8 mouse cellular contexts compared by ENCODE assay signal in the genomic region with DNA sequence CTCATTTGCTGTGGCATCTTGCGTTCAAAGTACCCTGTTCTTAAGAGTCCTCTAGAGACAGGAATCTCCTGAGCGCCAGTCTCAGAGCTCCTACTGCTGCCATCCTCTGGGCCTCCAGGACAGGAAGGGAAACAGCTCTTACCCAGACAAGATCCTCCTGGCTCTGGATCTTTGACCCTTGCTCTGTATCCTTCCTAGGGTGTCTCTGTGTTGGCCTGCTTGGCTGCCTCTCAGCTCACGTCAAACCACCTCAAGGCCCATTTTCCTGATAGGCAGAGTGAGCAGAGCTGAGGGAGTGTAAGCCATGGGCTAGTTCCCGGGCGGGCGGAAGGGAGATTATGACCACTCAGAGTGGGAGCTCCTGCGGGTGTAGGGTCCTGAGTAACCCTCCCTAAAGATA. TPM values are rescaled to one million over a fixed set of nuclear protein-coding genes. Genes with fewer than 3 reads are reported as not detected.
DNase-seq lines count a peak whose midpoint lies in the region; ATAC-seq and TF ChIP-seq lines count a peak whose summit lies in the region.

No protein-coding gene starts in this region.

- peak overlapping the region; percentile 83; the same call in 1 of the 2 replicates for H3K27ac ChIP-seq in gastrocnemius, adult 2 months
- 0 out of 2 replicates have a peak overlapping the region, but pooled peaks have one; percentile 10 for H3K27ac ChIP-seq in brown adipose tissue, adult 24 weeks (replicated peaks; ENCODE audit: low read depth, low read length)
- H3K27ac ChIP-seq in intestine, embryonic 15.5 days: no peak overlapping the region
- peak overlapping the region; percentile 76 for H3K27ac ChIP-seq in liver, embryonic 16.5 days (ENCODE audit: low read length)

- intact Hi-C loops in gastrocnemius, adult 2 months (cut with DNase I): no loop called here

- no peaks in the 10 kb centered on the region for H3K27me3 ChIP-seq in intestine, embryonic 15.5 days (replicated peaks)
- no peaks in the 10 kb centered on the region for H3K27me3 ChIP-seq in liver, embryonic 16.5 days (ENCODE audit: control insufficient read depth, insufficient read depth, low read depth, low read length)

- H3K9ac ChIP-seq in intestine, embryonic 15.5 days: peak overlapping the region; percentile 62; the same call in 1 of the 2 replicates
- H3K9ac ChIP-seq in liver, embryonic 16.5 days (ENCODE audit: low read depth, low read length): peak overlapping the region; percentile 74

- ATAC-seq in intestine, embryonic 15.5 days: peak; percentile 29; the same call in 1 of the 2 replicates
- ATAC-seq in liver, embryonic 16.5 days (ENCODE audit: low read depth): peak; percentile 7; the same call in 1 of the 2 replicates

- H3K36me3 ChIP-seq in intestine, embryonic 15.5 days: 0 out of 2 replicates have a peak, but pooled peaks cover 6% of the 10 kb centered on the region
- peaks cover 15% of the 10 kb centered on the region for H3K36me3 ChIP-seq in liver, embryonic 16.5 days (ENCODE audit: control insufficient read depth, insufficient read depth)

- peak overlapping the region; percentile 93 for H3K4me2 ChIP-seq in intestine, embryonic 15.5 days (replicated peaks)
- peak overlapping the region; percentile 97 for H3K4me2 ChIP-seq in liver, embryonic 16.5 days (ENCODE audit: low read depth, low read length)

- no peak for DNase-seq in gastrocnemius, adult 2 months
- DNase-seq in gastrocnemius, adult 8-10 months (ENCODE audit: low spot score in 2 of 2): no peak
- no peak for DNase-seq in layer of hippocampus, adult 9-11 months
- DNase-seq in layer of hippocampus, postnatal 14 days (ENCODE audit: low spot score in 2 of 2): no peak
- DNase-seq in cerebellum, adult 9-10 months: no peak

- peak overlapping the region; percentile 77 for H3K4me3 ChIP-seq in gastrocnemius, adult 2 months
- peak overlapping the region; percentile 67 for H3K4me3 ChIP-seq in brown adipose tissue, adult 24 weeks (ENCODE audit: insufficient read depth, low read depth, low read length)
- H3K4me3 ChIP-seq in intestine, embryonic 15.5 days (replicated peaks): peak overlapping the region; percentile 56
- H3K4me3 ChIP-seq in liver, embryonic 16.5 days (ENCODE audit: low read depth, low read length): peak overlapping the region; percentile 73

- no peak for TF ChIP-seq CTCF in gastrocnemius, adult 2 months (IDR thresholded peaks at IDR 0.05)

- H3K9me3 ChIP-seq in intestine, embryonic 15.5 days: no peaks in the 10 kb centered on the region
- H3K9me3 ChIP-seq in liver, embryonic 16.5 days (replicated peaks; ENCODE audit: control insufficient read depth, low read length): no peaks in the 10 kb centered on the region

- no peaks in the 10 kb centered on the region; the same call in 1 of the 2 replicates for H3K4me1 ChIP-seq in brown adipose tissue, adult 24 weeks (ENCODE audit: control insufficient read depth, insufficient read depth, insufficient read length, low read length)
- peaks cover 19% of the 10 kb centered on the region for H3K4me1 ChIP-seq in intestine, embryonic 15.5 days (replicated peaks)
- H3K4me1 ChIP-seq in liver, embryonic 16.5 days (ENCODE audit: control insufficient read depth, low read depth, low read length): peaks cover 49% of the 10 kb centered on the region

- 59% methylated on average over 7 of the region's 7 CpGs for WGBS in intestine, embryonic 15.5 days
- WGBS in liver, embryonic 16.5 days (ENCODE audit: insufficient replicate concordance): 31% methylated on average over 7 of the region's 7 CpGs

RNA-seq across cellular contexts. Expression of a gene that starts 1.0 kb away (rescaled TPM):
- 10 to 100 TPM; 15.1 to 18.5 TPM for total RNA-seq in gastrocnemius, adult 2 months (2021)
- total RNA-seq in gastrocnemius, adult 8-10 months (2022): 10 to 100 TPM; 14.6 to 22.4 (median 20.8) TPM
- polyA plus RNA-seq in brown adipose tissue, adult 24 weeks (2012; ENCODE audit: insufficient read depth, insufficient read length, missing spikeins): 99.7 and 136 TPM in 2 replicates
- 60.1 and 60.2 TPM in 2 replicates for polyA plus RNA-seq in intestine, embryonic 15.5 days (2015; fragmentation: Nextera tagmentation; extraction: Ambion mirVana)
- 57.4 and 60.0 TPM in 2 replicates for polyA plus RNA-seq in liver, embryonic 16.5 days (2015; fragmentation: Nextera tagmentation; extraction: Ambion mirVana)
- total RNA-seq in layer of hippocampus, postnatal 14 days (2021): 10 to 100 TPM; 15.9 to 21.1 TPM

RNA-seq across cellular contexts. Expression of a gene that starts 19.5 kb away (rescaled TPM):
- total RNA-seq in gastrocnemius, adult 2 months (2021): 10 to 100 TPM; 62.8 to 64.5 TPM
- total RNA-seq in gastrocnemius, adult 8-10 months (2022): 10 to 100 TPM; 53.4 to 69.1 (median 58.7) TPM
- 34.8 and 46.2 TPM in 2 replicates for polyA plus RNA-seq in brown adipose tissue, adult 24 weeks (2012; ENCODE audit: insufficient read depth, insufficient read length, missing spikeins)
- 100 and 105 TPM in 2 replicates for polyA plus RNA-seq in intestine, embryonic 15.5 days (2015; fragmentation: Nextera tagmentation; extraction: Ambion mirVana)
- 41.1 and 42.2 TPM in 2 replicates for polyA plus RNA-seq in liver, embryonic 16.5 days (2015; fragmentation: Nextera tagmentation; extraction: Ambion mirVana)
- total RNA-seq in layer of hippocampus, postnatal 14 days (2021): 10 to 100 TPM; 75.2 to 78.9 TPM

RNA-seq across cellular contexts. Expression of a gene that starts 29.3 kb away (rescaled TPM):
- 1 to 10 TPM in 1 of 2 experiments, under 1 TPM in 1; 0.92 to 2.0 TPM for total RNA-seq in gastrocnemius, adult 2 months (2021)
- total RNA-seq in gastrocnemius, adult 8-10 months (2022): 1 to 10 TPM in 3 of 4 experiments, under 1 TPM in 1; 0.94 to 1.8 (median 1.6) TPM
- 1.8 and 3.0 TPM in 2 replicates for polyA plus RNA-seq in brown adipose tissue, adult 24 weeks (2012; ENCODE audit: insufficient read depth, insufficient read length, missing spikeins)
- polyA plus RNA-seq in intestine, embryonic 15.5 days (2015; fragmentation: Nextera tagmentation; extraction: Ambion mirVana): 13.4 and 14.0 TPM in 2 replicates
- polyA plus RNA-seq in liver, embryonic 16.5 days (2015; fragmentation: Nextera tagmentation; extraction: Ambion mirVana): 3.3 and 3.6 TPM in 2 replicates
- 1 to 10 TPM; 9.0 to 9.7 TPM for total RNA-seq in layer of hippocampus, postnatal 14 days (2021)

RNA-seq across cellular contexts. Expression of a gene that starts 29.6 kb away (rescaled TPM):
- 10 to 100 TPM; 75.7 to 81.5 TPM for total RNA-seq in gastrocnemius, adult 2 months (2021)
- total RNA-seq in gastrocnemius, adult 8-10 months (2022): 10 to 100 TPM; 68.8 to 85.8 (median 77.5) TPM
- polyA plus RNA-seq in brown adipose tissue, adult 24 weeks (2012; ENCODE audit: insufficient read depth, insufficient read length, missing spikeins): 138 and 141 TPM in 2 replicates
- polyA plus RNA-seq in intestine, embryonic 15.5 days (2015; fragmentation: Nextera tagmentation; extraction: Ambion mirVana): 154 and 166 TPM in 2 replicates
- polyA plus RNA-seq in liver, embryonic 16.5 days (2015; fragmentation: Nextera tagmentation; extraction: Ambion mirVana): 73.2 and 78.7 TPM in 2 replicates
- 100 to 1,000 TPM; 154 to 157 TPM for total RNA-seq in layer of hippocampus, postnatal 14 days (2021)

RNA-seq across cellular contexts. Expression of a gene that starts 50.5 kb away (rescaled TPM):
- 1 to 10 TPM in 1 of 2 experiments, under 1 TPM in 1; 0.75 to 2.1 TPM for total RNA-seq in gastrocnemius, adult 2 months (2021)
- total RNA-seq in gastrocnemius, adult 8-10 months (2022): 1 to 10 TPM in 3 of 4 experiments, under 1 TPM in 1; 0.65 to 1.9 (median 1.4) TPM
- polyA plus RNA-seq in brown adipose tissue, adult 24 weeks (2012; ENCODE audit: insufficient read depth, insufficient read length, missing spikeins): not detected in 2 replicates
- 0.49 and 0.52 TPM in 2 replicates for polyA plus RNA-seq in intestine, embryonic 15.5 days (2015; fragmentation: Nextera tagmentation; extraction: Ambion mirVana)
- 0.22 and 0.37 TPM in 2 replicates for polyA plus RNA-seq in liver, embryonic 16.5 days (2015; fragmentation: Nextera tagmentation; extraction: Ambion mirVana)
- 1 to 10 TPM; 1.0 to 1.1 TPM for total RNA-seq in layer of hippocampus, postnatal 14 days (2021)
